Mouse (Mus musculus) cerebellum, adult (tissue): ENCODE measurements around the gene Ube4b.

ENCODE experiments used
- ATAC-seq: cut with Nextera tagmentation; 2 replicates; pipeline ENCODE4 v1.9.2; 2017; ENCODE audit warnings: mild to moderate bottlenecking, moderate library complexity, mixed read lengths; ENCODE audit not compliant: insufficient number of reproducible peaks, low FRiP score, low TSS enrichment

The Ube4b gene

GRCm38 (mm10) chr4:149344311-149344710 is 82.2 kb downstream of the Ube4b start:
- no peak for ATAC-seq

- ATAC-seq = no peak
Observed at GRCm38 (mm10) chr4:149340680-149341079, 85.9 kb downstream of the Ube4b start.

GRCm38 (mm10) chr4:149339426-149340214 is 86.9 kb downstream of the Ube4b start:
- no peak for ATAC-seq

GRCm38 (mm10) chr4:149338137-149338536 is 88.4 kb downstream of the Ube4b start:
- no peak for ATAC-seq

GRCm38 (mm10) chr4:149337353-149337752 is 89.2 kb downstream of the Ube4b start:
- ATAC-seq = no peak

GRCm38 (mm10) chr4:149336302-149336701 is 90.2 kb downstream of the Ube4b start:
- no peak for ATAC-seq

GRCm38 (mm10) chr4:149334881-149335280 is 91.7 kb downstream of the Ube4b start:
- no peak for ATAC-seq

- no peak for ATAC-seq
Observed at GRCm38 (mm10) chr4:149332726-149333125, 93.8 kb downstream of the Ube4b start.

- no peak for ATAC-seq
Observed at GRCm38 (mm10) chr4:149330495-149330894, 96.1 kb downstream of the Ube4b start.

GRCm38 (mm10) chr4:149328735-149329134 is 97.8 kb downstream of the Ube4b start:
- ATAC-seq = no peak

- ATAC-seq = no peak
Observed at GRCm38 (mm10) chr4:149327281-149327680, 99.3 kb downstream of the Ube4b start.

- ATAC-seq = no peak
Observed at GRCm38 (mm10) chr4:149325411-149326162, 101.0 kb downstream of the Ube4b start.

- no peak for ATAC-seq
Observed at GRCm38 (mm10) chr4:149323730-149324129, 102.8 kb downstream of the Ube4b start.

- ATAC-seq = no peak
Observed at GRCm38 (mm10) chr4:149322718-149323117, 103.8 kb downstream of the Ube4b start.

GRCm38 (mm10) chr4:149322286-149322685 is 104.3 kb downstream of the Ube4b start:
- no peak for ATAC-seq

GRCm38 (mm10) chr4:149319088-149319487 is 107.5 kb downstream of the Ube4b start:
- no peak for ATAC-seq

GRCm38 (mm10) chr4:149317387-149317786 is 109.2 kb downstream of the Ube4b start:
- peak; percentile 91; the same call in 1 of the 2 replicates for ATAC-seq

GRCm38 (mm10) chr4:149314275-149314837 is 112.2 kb downstream of the Ube4b start:
- no peak for ATAC-seq

- no peak for ATAC-seq
Observed at GRCm38 (mm10) chr4:149313558-149314253, 112.8 kb downstream of the Ube4b start.

GRCm38 (mm10) chr4:149311996-149312395 is 114.6 kb downstream of the Ube4b start:
- no peak for ATAC-seq

GRCm38 (mm10) chr4:149308491-149308820 is 118.1 kb downstream of the Ube4b start:
- ATAC-seq = no peak
